Mouse (Mus musculus): Measurements from ENCODE around the gene BC051142. TPM values are rescaled to one million over a fixed set of nuclear protein-coding genes. Genes with fewer than 3 reads are reported as not detected.
"Not testable (repeated sequence)": the region's sequence is repeated elsewhere in the genome, so short reads cannot be mapped to it uniquely, and the experiment has no call there.

Gene BC051142
- polyA plus RNA-seq, 1 experiment from 2014 or later: 6.0 TPM

- Histone ChIP-seq H3K36me3 (ENCODE audit: control insufficient read depth, insufficient read depth, low read length) (no peaks in the 10 kb centered on the region), H3K9ac (replicated peaks; ENCODE audit: low read depth, low read length) (no peak overlapping the region), H3K27ac (ENCODE audit: low read depth, low read length) (no peak overlapping the region), H3K27me3 (ENCODE audit: control insufficient read depth, insufficient read depth, low read length) (no peaks in the 10 kb centered on the region), H3K4me1 (ENCODE audit: control insufficient read depth, insufficient read depth, low read length) (no peaks in the 10 kb centered on the region), H3K9me3 (ENCODE audit: control insufficient read depth, low read length) (no peaks in the 10 kb centered on the region), H3K4me2 (ENCODE audit: low read depth, low read length) (no peak overlapping the region), H3K4me3 (ENCODE audit: low read depth, low read length) (no peak overlapping the region)
- no peak for ATAC-seq (ENCODE audit: low read depth)
- WGBS: 85% methylated on average over 3 of the region's 3 CpGs
These were observed 76.4 kb downstream of the BC051142 start for GRCm38 (mm10) chr17:34475060-34475459.

DNA sequence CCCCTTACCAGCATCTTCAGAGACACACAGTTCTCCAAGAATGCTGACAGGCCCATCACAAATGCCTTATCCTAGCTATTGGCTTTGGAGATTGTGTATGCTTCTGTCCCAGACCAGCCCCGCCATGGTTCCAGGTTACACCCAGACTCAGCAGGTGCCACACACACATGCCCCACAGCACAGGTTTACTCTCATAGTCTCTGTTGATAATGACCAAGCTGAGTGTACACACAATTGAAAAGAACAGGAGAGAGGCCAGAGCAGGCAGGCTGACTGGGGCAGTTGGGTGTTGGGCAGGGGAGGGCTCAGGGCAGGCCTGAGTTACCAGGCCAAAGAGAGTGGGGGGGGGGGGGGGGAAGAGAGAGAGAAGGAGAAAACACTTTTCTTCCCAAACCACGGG lies 77.8 kb downstream of the BC051142 start:
- Histone ChIP-seq H3K27ac (ENCODE audit: low read depth, low read length) (no peak overlapping the region), H3K9ac (replicated peaks; ENCODE audit: low read depth, low read length) (no peak overlapping the region), H3K9me3 (ENCODE audit: control insufficient read depth, low read length) (no peaks in the 10 kb centered on the region), H3K36me3 (ENCODE audit: control insufficient read depth, insufficient read depth, low read length) (no peaks in the 10 kb centered on the region), H3K4me1 (ENCODE audit: control insufficient read depth, insufficient read depth, low read length) (no peaks in the 10 kb centered on the region), H3K27me3 (ENCODE audit: control insufficient read depth, insufficient read depth, low read length) (no peaks in the 10 kb centered on the region), H3K4me2 (ENCODE audit: low read depth, low read length) (no peak overlapping the region), H3K4me3 (ENCODE audit: low read depth, low read length) (no peak overlapping the region)
- WGBS: 58% methylated on average over 2 of the region's 2 CpGs
- no peak for ATAC-seq (ENCODE audit: low read depth)

GRCm38 (mm10) chr17:34477238-34478013 lies 78.8 kb downstream of the BC051142 start, which contains the start of gene Btnl4:
Btnl4 (minus strand) TSS chr17:34477318.
- H3K27me3 ChIP-seq (ENCODE audit: control insufficient read depth, insufficient read depth, low read length); H3K36me3 ChIP-seq (ENCODE audit: control insufficient read depth, insufficient read depth, low read length); H3K4me1 ChIP-seq (ENCODE audit: control insufficient read depth, insufficient read depth, low read length); H3K9me3 ChIP-seq (ENCODE audit: control insufficient read depth, low read length); H3K4me3 ChIP-seq (ENCODE audit: low read depth, low read length); H3K9ac ChIP-seq (replicated peaks; ENCODE audit: low read depth, low read length); H3K27ac ChIP-seq (ENCODE audit: low read depth, low read length); H3K4me2 ChIP-seq (ENCODE audit: low read depth, low read length); ATAC-seq (ENCODE audit: low read depth): not testable (repeated sequence)
- WGBS: 91% methylated on average over 4 of the region's 5 CpGs

DNA sequence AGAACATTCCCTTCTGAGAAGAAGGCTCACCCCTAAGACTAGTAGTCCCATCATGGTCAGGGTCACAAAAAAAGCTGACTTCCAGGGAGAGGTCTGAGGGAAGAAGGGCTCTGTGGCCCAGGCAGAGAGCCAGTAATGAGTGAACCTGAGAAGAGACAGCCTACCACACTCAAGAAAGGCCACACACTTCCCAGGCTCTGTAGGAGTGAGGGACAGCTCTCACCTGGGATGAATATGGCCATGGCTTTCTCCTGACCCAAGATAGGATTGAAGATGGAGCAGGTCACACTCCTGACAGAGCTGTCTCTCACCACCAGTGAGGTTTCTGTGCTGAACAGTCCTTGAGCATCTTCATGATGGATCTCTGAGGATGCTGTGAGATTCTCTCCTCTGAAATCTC lies 94.2 kb downstream of the BC051142 start:
- Histone ChIP-seq H3K4me2 (ENCODE audit: low read depth, low read length) (no peak overlapping the region), H3K4me3 (ENCODE audit: low read depth, low read length) (no peak overlapping the region), H3K9me3 (ENCODE audit: control insufficient read depth, low read length) (no peaks in the 10 kb centered on the region), H3K36me3 (ENCODE audit: control insufficient read depth, insufficient read depth, low read length) (no peaks in the 10 kb centered on the region), H3K4me1 (ENCODE audit: control insufficient read depth, insufficient read depth, low read length) (no peaks in the 10 kb centered on the region), H3K9ac (replicated peaks; ENCODE audit: low read depth, low read length) (no peak overlapping the region), H3K27ac (ENCODE audit: low read depth, low read length) (no peak overlapping the region), H3K27me3 (ENCODE audit: control insufficient read depth, insufficient read depth, low read length) (no peaks in the 10 kb centered on the region)
- ATAC-seq (ENCODE audit: low read depth): no peak

GRCm38 (mm10) chr17:34495156-34495555 lies 96.5 kb downstream of the BC051142 start:
- not testable (repeated sequence) for H3K4me3 ChIP-seq (ENCODE audit: low read depth, low read length); H3K36me3 ChIP-seq (ENCODE audit: control insufficient read depth, insufficient read depth, low read length); H3K4me2 ChIP-seq (ENCODE audit: low read depth, low read length); H3K27me3 ChIP-seq (ENCODE audit: control insufficient read depth, insufficient read depth, low read length); H3K27ac ChIP-seq (ENCODE audit: low read depth, low read length); H3K9ac ChIP-seq (replicated peaks; ENCODE audit: low read depth, low read length); ATAC-seq (ENCODE audit: low read depth); H3K9me3 ChIP-seq (ENCODE audit: control insufficient read depth, low read length); H3K4me1 ChIP-seq (ENCODE audit: control insufficient read depth, insufficient read depth, low read length)
- WGBS: 86% methylated on average over 2 of the region's 2 CpGs

DNA sequence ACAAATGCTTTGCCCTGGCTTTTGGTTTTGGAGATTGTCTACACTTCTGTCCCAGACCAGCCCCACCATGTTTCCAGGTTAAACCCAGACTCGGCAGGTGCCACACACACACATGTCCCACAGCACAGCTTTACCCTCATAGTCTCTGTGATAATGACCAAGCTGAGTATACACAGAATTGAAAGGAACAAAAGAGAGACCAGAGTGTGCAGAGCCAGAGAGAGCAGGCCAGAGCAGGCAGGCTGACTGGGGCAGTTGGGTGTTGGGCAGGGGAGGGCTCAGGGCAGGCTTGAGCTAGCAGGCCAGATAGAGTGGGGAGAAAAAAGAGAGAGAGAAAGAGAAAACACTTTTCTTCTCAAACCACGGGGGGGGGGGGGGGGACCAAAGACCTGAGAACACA lies 97.9 kb downstream of the BC051142 start:
- Histone ChIP-seq H3K27ac (ENCODE audit: low read depth, low read length) (no peak overlapping the region), H3K9me3 (ENCODE audit: control insufficient read depth, low read length) (no peaks in the 10 kb centered on the region), H3K4me3 (ENCODE audit: low read depth, low read length) (no peak overlapping the region), H3K9ac (replicated peaks; ENCODE audit: low read depth, low read length) (no peak overlapping the region), H3K4me1 (ENCODE audit: control insufficient read depth, insufficient read depth, low read length) (no peaks in the 10 kb centered on the region), H3K36me3 (ENCODE audit: control insufficient read depth, insufficient read depth, low read length) (no peaks in the 10 kb centered on the region), H3K27me3 (ENCODE audit: control insufficient read depth, insufficient read depth, low read length) (no peaks in the 10 kb centered on the region), H3K4me2 (ENCODE audit: low read depth, low read length) (no peak overlapping the region)
- WGBS: 96% methylated on average over 1 of the region's 2 CpGs
- ATAC-seq (ENCODE audit: low read depth): no peak

DNA sequence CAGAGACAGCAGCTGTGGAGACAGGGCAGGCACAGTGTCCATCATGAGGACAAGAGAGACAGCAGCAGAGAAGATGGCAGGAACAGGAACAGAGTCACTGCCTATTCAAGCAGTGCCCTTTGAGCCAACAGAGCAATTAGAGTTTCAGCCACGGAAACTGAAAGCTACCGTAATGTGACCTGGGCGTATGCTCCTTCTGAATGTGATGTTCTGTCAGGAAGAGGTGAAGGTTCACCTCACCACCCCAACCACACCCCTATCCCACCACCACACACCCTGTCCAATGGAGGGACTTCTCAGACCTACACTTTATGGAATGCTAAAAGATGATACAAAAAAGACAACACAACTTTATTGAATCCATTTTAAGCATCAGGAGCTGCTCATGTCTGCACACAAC lies 98.7 kb downstream of the BC051142 start:
- 83% methylated on average over 3 of the region's 3 CpGs for WGBS
- not testable (repeated sequence) for H3K9me3 ChIP-seq (ENCODE audit: control insufficient read depth, low read length); ATAC-seq (ENCODE audit: low read depth); H3K4me3 ChIP-seq (ENCODE audit: low read depth, low read length); H3K27me3 ChIP-seq (ENCODE audit: control insufficient read depth, insufficient read depth, low read length); H3K36me3 ChIP-seq (ENCODE audit: control insufficient read depth, insufficient read depth, low read length); H3K9ac ChIP-seq (replicated peaks; ENCODE audit: low read depth, low read length); H3K4me2 ChIP-seq (ENCODE audit: low read depth, low read length); H3K4me1 ChIP-seq (ENCODE audit: control insufficient read depth, insufficient read depth, low read length); H3K27ac ChIP-seq (ENCODE audit: low read depth, low read length)

GRCm38 (mm10) chr17:34497726-34498125 lies 99.1 kb downstream of the BC051142 start:
- ATAC-seq (ENCODE audit: low read depth); H3K4me2 ChIP-seq (ENCODE audit: low read depth, low read length): not testable (repeated sequence)
- 95% methylated on average over 3 of the region's 4 CpGs for WGBS

GRCm38 (mm10) chr17:34507591-34507990 lies 109.0 kb downstream of the BC051142 start:
- H3K27ac ChIP-seq (ENCODE audit: low read depth, low read length): no peak overlapping the region
- H3K4me1 ChIP-seq (ENCODE audit: control insufficient read depth, insufficient read depth, low read length): no peaks in the 10 kb centered on the region
- H3K4me3 ChIP-seq (ENCODE audit: low read depth, low read length): no peak overlapping the region
- H3K27me3 ChIP-seq (ENCODE audit: control insufficient read depth, insufficient read depth, low read length): no peaks in the 10 kb centered on the region
- no peaks in the 10 kb centered on the region for H3K36me3 ChIP-seq (ENCODE audit: control insufficient read depth, insufficient read depth, low read length)
- H3K4me2 ChIP-seq (ENCODE audit: low read depth, low read length): no peak overlapping the region
- no peak for ATAC-seq (ENCODE audit: low read depth)
- no peak overlapping the region for H3K9ac ChIP-seq (replicated peaks; ENCODE audit: low read depth, low read length)
- no peaks in the 10 kb centered on the region for H3K9me3 ChIP-seq (ENCODE audit: control insufficient read depth, low read length)

More at GRCm38 (mm10) chr17:34497726-34498125, 99.1 kb downstream of the BC051142 start:
- not testable (repeated sequence) for H3K9ac ChIP-seq (replicated peaks; ENCODE audit: low read depth, low read length); H3K4me1 ChIP-seq (ENCODE audit: control insufficient read depth, insufficient read depth, low read length); H3K36me3 ChIP-seq (ENCODE audit: control insufficient read depth, insufficient read depth, low read length); H3K27me3 ChIP-seq (ENCODE audit: control insufficient read depth, insufficient read depth, low read length); H3K4me3 ChIP-seq (ENCODE audit: low read depth, low read length); H3K9me3 ChIP-seq (ENCODE audit: control insufficient read depth, low read length); H3K27ac ChIP-seq (ENCODE audit: low read depth, low read length)

All from neural tube, embryonic 14.5 days (tissue).